Mouse (Mus musculus) forebrain, embryonic 14.5 days (tissue): ENCODE data around the gene Glrx3. TPM values are rescaled to one million over a fixed set of nuclear protein-coding genes. Genes with fewer than 3 reads are reported as not detected.
"Not testable (repeated sequence)": the region's sequence is repeated elsewhere in the genome, so short reads cannot be mapped to it uniquely, and the experiment has no call there.

Source experiments
- ATAC-seq: fragments of 200-750 bp; cut with Nextera tagmentation; 2 replicates; pipeline ENCODE4 v1.8.0; 2017; ENCODE audit warnings: mild to moderate bottlenecking, moderate library complexity
- DNase-seq: peaks from one replicate; pipeline ENCODE4 v3.0.0-alpha.2; 2015; ENCODE audit warnings: low spot score
- H3K27ac ChIP-seq: fragments of 300-500 bp; sonication (generic); 2 replicates; pipeline ENCODE4 v1.5.1; 2014; ENCODE audit warnings: low read depth, mild to moderate bottlenecking, control low read depth, low read length, moderate library complexity
- H3K27me3 ChIP-seq: fragments of 300-500 bp; sonication (generic); replicated peaks from 2 replicates; pipeline ENCODE4 v1.6.1; 2014; ENCODE audit warnings: low read length, control low read depth, mixed read lengths; ENCODE audit not compliant: control insufficient read depth, insufficient read depth
- H3K36me3 ChIP-seq: fragments of 300-500 bp; sonication (generic); 2 replicates; pipeline ENCODE4 v1.6.1; 2014; ENCODE audit warnings: low read length, control low read depth; ENCODE audit not compliant: control insufficient read depth, insufficient read depth
- H3K4me1 ChIP-seq: fragments of 300-500 bp; sonication (generic); 2 replicates; pipeline ENCODE4 v1.6.1; 2014; ENCODE audit warnings: antibody characterized with exemption, low read length, control low read depth; ENCODE audit not compliant: control insufficient read depth, insufficient read depth
- H3K4me2 ChIP-seq: fragments of 300-500 bp; sonication (generic); 2 replicates; pipeline ENCODE4 v1.6.1; 2014; ENCODE audit warnings: mild to moderate bottlenecking, control low read depth, low read length
- H3K4me3 ChIP-seq: fragments of 300-500 bp; sonication (generic); 2 replicates; pipeline ENCODE4 v1.5.1; 2014; ENCODE audit warnings: low read depth, low read length, control low read depth
- H3K9ac ChIP-seq: fragments of 300-500 bp; sonication (generic); 2 replicates; pipeline ENCODE4 v1.6.1; 2014; ENCODE audit warnings: mild to moderate bottlenecking, low read length, control low read depth, moderate library complexity
- H3K9me3 ChIP-seq: fragments of 300-500 bp; sonication (generic); replicated peaks from 2 replicates; pipeline ENCODE4 v1.6.1; 2016; ENCODE audit warnings: low read length, control low read depth, mixed read lengths; ENCODE audit not compliant: control insufficient read depth
- WGBS: fragments of 180-500 bp; shearing (Covaris S2); extraction: QIAGEN DNeasy Blood & Tissue Kit; methylation state at CpG from one replicate; pipeline ENCODE4 v1.1.7; 2014; 5-methylcytosine and 5-hydroxymethylcytosine counted together
- polyA plus RNA-seq: library from polyadenylated mRNA; unstranded; fragments of >200 nt; fragmentation: Nextera tagmentation; extraction: Ambion mirVana; gene quantifications from 2 replicates; pipeline ENCODE4 v1.2.1, GENCODE M21; 2014

The Glrx3 gene
- polyA plus RNA-seq, 1 experiment from 2014 or later = 339 TPM

DNA sequence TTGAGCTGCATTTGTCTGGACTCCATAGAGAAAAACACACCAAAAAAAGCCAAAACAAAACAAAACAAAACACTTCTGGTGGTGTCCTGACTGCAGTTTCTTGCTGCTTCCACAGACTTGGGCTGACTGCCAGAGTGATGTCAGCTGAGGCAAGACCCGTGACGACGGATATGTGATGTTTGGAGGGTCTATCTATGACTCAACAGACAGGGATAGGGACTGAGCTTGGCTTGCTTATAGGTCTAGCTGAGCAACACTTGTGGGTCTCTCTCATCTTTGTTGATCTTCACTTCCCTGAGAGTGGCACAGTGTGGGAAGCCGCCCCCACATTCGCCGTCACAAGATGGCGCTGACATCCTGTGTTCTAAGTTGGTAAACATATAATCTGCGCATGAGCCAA is 22.7 kb upstream of the Glrx3 start:
- H3K27me3 ChIP-seq = no peaks in the 10 kb centered on the region
- WGBS = 84% methylated on average over 8 of the region's 8 CpGs

DNA sequence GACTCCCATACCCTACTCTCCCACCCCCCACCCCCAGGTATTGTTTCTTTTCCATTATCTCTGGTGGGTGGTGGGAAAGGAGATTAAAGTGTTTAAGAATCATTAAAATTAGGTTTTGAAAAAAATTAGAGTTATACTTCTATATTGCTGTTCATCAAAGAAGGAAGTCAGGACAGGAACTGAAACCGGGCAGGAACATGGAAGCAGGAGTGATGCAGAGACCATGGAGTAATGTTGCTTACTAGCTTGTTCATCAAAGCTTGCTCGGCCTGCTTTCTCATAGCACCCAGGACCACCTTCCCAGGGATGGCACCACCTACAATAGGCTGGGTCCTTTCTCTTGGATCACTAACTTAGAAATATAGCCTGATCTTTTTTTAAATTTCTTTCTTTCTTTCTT is 16.9 kb upstream of the Glrx3 start:
- no peak for ATAC-seq
- 84% methylated on average over 2 of the region's 2 CpGs for WGBS
- Histone ChIP-seq H3K9me3 (no peaks in the 10 kb centered on the region), H3K36me3 (no peaks in the 10 kb centered on the region), H3K4me3 (no peak overlapping the region), H3K27ac (no peak overlapping the region), H3K4me2 (no peak overlapping the region), H3K4me1 (no peaks in the 10 kb centered on the region), H3K9ac (no peak overlapping the region), H3K27me3 (no peaks in the 10 kb centered on the region)
- no peak for DNase-seq

More for the DNA sequence above, 22.7 kb upstream of the Glrx3 start:
- DNase-seq (no peak), ATAC-seq (no peak)
- Histone ChIP-seq H3K27ac (no peak overlapping the region), H3K4me3 (no peak overlapping the region), H3K4me2 (no peak overlapping the region), H3K36me3 (no peaks in the 10 kb centered on the region), H3K9me3 (no peaks in the 10 kb centered on the region), H3K9ac (no peak overlapping the region), H3K4me1 (no peaks in the 10 kb centered on the region)

DNA sequence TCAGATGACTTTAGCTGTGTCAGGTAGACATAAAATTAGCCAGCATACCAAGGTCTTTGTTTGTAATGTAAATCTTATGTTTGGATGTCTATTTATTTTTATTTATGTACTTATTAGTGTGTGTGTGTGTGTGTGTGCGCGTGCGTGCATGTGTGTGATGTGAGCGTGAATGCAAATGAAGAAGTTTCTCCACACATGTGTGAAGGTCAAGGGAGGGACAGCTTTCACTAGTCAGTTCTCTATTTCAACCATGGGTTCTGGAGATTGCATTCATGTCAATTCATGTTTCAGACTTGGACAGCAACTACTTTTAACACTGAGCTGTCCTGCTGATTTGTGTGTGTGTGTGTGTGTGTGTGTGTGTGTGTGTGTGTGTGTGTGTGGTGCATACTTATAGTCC is 16.2 kb upstream of the Glrx3 start:
- Histone ChIP-seq H3K36me3 (no peaks in the 10 kb centered on the region), H3K27me3 (no peaks in the 10 kb centered on the region), H3K9ac (no peak overlapping the region), H3K4me1 (no peaks in the 10 kb centered on the region), H3K27ac (no peak overlapping the region), H3K4me2 (no peak overlapping the region), H3K4me3 (no peak overlapping the region), H3K9me3 (no peaks in the 10 kb centered on the region)
- 97% methylated on average over 4 of the region's 4 CpGs for WGBS
- DNase-seq (no peak), ATAC-seq (no peak)

DNA sequence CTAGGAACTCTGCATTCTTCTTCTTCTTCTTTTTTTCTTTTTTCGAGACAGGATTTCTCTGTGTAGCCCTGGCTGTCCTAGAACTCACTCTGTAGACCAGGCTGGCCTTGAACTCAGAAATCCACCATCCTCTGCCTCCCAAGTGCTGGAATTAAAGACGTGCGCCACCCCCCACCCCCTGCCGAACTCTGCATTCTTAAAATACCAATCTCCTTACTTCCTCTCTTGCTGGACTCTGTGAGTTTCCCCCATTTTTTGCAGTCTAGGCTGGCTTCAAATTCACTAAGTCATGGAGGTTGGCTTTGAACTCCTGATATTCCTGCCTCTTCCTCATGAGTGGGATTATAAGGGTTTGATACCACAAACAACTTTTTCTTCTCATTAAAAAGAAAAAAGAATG is 10.7 kb upstream of the Glrx3 start:
- DNase-seq (no peak), ATAC-seq (no peak)
- Histone ChIP-seq H3K36me3 (no peaks in the 10 kb centered on the region), H3K9me3 (no peaks in the 10 kb centered on the region), H3K4me2 (no peak overlapping the region), H3K27me3 (no peaks in the 10 kb centered on the region), H3K4me3 (no peak overlapping the region), H3K4me1 (peaks cover 3% of the 10 kb centered on the region), H3K27ac (no peak overlapping the region), H3K9ac (no peak overlapping the region)
- WGBS = 61% methylated on average over 4 of the region's 4 CpGs

DNA sequence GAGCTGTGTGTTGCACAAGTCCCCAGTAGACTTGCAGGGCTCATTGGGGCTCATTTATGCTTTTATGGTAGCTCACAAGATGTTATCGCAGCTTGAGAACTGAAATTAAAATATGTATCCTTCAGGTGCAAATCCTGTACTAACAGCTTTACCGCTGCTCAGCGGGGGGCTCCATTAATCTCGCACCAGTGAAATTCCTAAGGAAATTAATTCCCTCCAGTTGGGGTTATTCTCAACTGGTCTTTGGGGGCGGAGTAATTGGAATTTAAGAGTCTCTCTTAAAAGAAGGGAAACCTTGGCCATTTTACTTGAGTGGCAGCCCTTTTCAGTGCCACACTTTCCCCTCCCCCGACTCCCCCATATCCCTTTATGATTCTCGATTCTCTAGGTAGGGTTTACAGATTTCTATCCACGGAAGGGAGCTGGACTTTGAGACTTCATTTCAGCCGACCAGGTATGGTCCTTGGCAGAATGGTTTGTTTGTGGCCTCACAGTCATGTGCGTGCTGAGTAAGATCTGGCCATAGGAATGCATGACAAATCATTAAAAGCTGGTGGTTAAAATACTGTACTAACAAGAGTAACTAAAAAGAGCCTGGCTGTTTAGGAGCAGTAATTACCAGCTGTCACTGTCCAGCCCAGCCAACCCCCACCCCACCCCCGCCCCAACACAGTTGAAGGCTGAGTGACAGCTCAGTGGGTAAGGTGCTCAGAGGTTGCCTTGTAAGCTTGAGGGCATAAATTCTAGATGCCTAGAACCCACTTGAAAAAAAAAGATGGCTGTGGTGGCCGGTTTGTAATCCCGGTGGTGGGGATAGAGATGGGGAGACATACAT is 5.4 kb upstream of the Glrx3 start:
- H3K36me3 ChIP-seq = no peaks in the 10 kb centered on the region
- H3K9ac ChIP-seq = no peak overlapping the region
- no peaks in the 10 kb centered on the region for H3K9me3 ChIP-seq
- 11% methylated on average over 13 of the region's 13 CpGs for WGBS
- ATAC-seq (peak; percentile 20; the same call in 1 of the 2 replicates), DNase-seq (peak; percentile 49)
- H3K27ac ChIP-seq = no peak overlapping the region
- H3K4me1 ChIP-seq = peaks cover 8% of the 10 kb centered on the region
- H3K4me2 ChIP-seq = no peak overlapping the region
- H3K27me3 ChIP-seq = no peaks in the 10 kb centered on the region
- H3K4me3 ChIP-seq = no peak overlapping the region

DNA sequence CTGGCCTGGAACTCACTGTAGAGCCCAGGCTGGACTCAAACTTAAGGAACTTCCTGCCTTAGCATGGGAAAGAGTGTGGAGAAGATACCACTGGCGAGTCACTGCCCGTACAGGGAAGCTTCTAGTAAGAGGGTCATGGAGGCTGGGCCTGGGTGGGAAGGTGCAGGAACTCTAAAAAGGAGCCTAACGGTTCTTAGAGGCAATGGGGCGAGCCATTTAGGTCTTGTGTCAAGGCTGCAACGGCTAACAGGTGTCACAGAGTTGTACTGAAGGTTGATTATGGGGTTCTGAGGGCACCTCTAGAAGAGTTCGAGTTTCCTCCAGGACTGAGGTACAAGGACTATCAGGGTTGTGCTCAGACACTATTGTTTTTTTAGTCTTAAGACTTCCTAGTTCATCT is 513 bp upstream of the Glrx3 start:
- Histone ChIP-seq H3K9me3 (no peaks in the 10 kb centered on the region), H3K4me2 (peak overlapping the region; percentile 72), H3K27ac (peak overlapping the region; percentile 87; the same call in 1 of the 2 replicates), H3K27me3 (no peaks in the 10 kb centered on the region), H3K4me3 (peak overlapping the region; percentile 96; the same call in 1 of the 2 replicates), H3K4me1 (peaks cover 11% of the 10 kb centered on the region), H3K36me3 (no peaks in the 10 kb centered on the region), H3K9ac (peak overlapping the region; percentile 95; the same call in 1 of the 2 replicates)
- peak; percentile 2; the same call in 1 of the 2 replicates for ATAC-seq
- WGBS = 82% methylated on average over 6 of the region's 6 CpGs
- peak; percentile 6 for DNase-seq

DNA sequence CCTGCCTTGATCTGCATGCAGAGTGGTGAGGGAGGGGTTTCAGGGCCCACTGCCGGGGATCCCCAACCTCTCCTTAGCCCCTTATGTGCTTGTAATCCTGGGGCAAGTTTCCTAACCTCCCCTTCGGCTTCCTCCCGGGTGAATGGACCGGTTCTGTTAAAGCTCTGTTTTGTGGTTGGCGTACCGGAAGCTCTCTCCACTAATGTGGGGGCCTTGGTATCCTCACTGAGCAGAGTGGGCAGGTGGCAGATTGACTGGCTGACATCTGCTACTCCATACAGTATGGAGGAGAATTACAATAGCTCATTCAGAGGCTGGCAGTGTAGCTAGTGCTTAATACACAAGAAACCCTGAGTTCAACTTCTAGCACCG is 751 bp downstream of the Glrx3 start:
- H3K27ac ChIP-seq = peak overlapping the region; percentile 87
- H3K9ac ChIP-seq = peak overlapping the region; percentile 95
- H3K9me3 ChIP-seq = no peaks in the 10 kb centered on the region
- H3K4me2 ChIP-seq = peak overlapping the region; percentile 72
- H3K4me3 ChIP-seq = peak overlapping the region; percentile 96
- peaks cover 8% of the 10 kb centered on the region for H3K4me1 ChIP-seq
- no peaks in the 10 kb centered on the region for H3K27me3 ChIP-seq
- peak; percentile 72 for DNase-seq
- 1% methylated on average over 7 of the region's 7 CpGs for WGBS
- ATAC-seq = peak; percentile 71
- no peaks in the 10 kb centered on the region for H3K36me3 ChIP-seq

DNA sequence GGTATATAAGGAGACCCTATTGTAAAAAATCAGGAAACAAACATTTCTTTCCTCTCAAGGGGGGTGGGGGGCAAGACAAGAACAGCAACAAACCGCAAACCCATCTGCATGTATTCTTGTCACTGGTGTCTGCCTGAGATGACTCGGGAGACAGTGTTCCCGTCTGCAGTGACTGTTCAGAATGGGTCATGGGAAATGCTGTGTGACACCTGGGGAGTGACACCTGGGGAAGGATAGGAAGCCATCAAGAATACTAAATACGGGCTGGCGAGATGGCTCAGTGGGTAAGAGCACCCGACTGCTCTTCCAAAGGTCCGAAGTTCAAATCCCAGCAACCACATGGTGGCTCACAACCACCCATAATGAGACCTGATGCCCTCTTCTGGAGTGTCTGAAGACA is 1.5 kb downstream of the Glrx3 start:
- 85% methylated on average over 7 of the region's 7 CpGs for WGBS
- H3K36me3 ChIP-seq, DNase-seq, H3K27me3 ChIP-seq, H3K9me3 ChIP-seq, H3K4me1 ChIP-seq, ATAC-seq, H3K27ac ChIP-seq: not testable (repeated sequence)
- peak overlapping the region; percentile 96 for H3K4me3 ChIP-seq
- peak overlapping the region; percentile 95 for H3K9ac ChIP-seq
- peak overlapping the region; percentile 72 for H3K4me2 ChIP-seq

DNA sequence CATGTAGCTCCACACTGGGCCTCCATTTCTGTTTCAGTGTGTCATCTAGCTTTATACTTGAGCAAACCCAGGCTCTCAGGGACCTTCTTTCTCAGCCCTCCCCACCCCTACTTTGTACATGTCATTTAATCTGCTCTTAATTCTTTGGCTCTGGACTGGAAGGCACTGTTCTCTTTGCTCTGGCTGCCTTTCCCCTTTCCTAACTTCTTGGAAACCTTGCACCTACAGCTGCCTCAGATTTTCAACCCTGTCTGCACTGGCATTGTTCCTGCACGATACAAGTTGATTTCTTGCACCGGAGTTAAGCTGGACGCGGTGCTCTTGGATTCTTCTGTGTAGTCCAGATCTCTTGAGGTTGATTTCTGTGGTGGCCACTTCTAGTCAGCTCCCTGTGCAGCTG is 5.5 kb downstream of the Glrx3 start:
- DNase-seq = no peak

More for the DNA sequence above, 5.5 kb downstream of the Glrx3 start:
- peaks cover 8% of the 10 kb centered on the region for H3K4me1 ChIP-seq
- no peak overlapping the region for H3K4me3 ChIP-seq
- no peak overlapping the region for H3K4me2 ChIP-seq
- WGBS = 97% methylated on average over 4 of the region's 4 CpGs
- H3K36me3 ChIP-seq = peaks cover 21% of the 10 kb centered on the region
- H3K9me3 ChIP-seq = no peaks in the 10 kb centered on the region
- ATAC-seq = no peak
- no peaks in the 10 kb centered on the region for H3K27me3 ChIP-seq
- H3K27ac ChIP-seq = no peak overlapping the region
- no peak overlapping the region for H3K9ac ChIP-seq
